Mouse (Mus musculus) kidney, adult 11 months (tissue): ENCODE measurements around the gene Nr4a2.

Experiments used
- DNase-seq: peaks from one replicate; pipeline ENCODE4 v3.0.0; 2022

The Nr4a2 gene

DNA sequence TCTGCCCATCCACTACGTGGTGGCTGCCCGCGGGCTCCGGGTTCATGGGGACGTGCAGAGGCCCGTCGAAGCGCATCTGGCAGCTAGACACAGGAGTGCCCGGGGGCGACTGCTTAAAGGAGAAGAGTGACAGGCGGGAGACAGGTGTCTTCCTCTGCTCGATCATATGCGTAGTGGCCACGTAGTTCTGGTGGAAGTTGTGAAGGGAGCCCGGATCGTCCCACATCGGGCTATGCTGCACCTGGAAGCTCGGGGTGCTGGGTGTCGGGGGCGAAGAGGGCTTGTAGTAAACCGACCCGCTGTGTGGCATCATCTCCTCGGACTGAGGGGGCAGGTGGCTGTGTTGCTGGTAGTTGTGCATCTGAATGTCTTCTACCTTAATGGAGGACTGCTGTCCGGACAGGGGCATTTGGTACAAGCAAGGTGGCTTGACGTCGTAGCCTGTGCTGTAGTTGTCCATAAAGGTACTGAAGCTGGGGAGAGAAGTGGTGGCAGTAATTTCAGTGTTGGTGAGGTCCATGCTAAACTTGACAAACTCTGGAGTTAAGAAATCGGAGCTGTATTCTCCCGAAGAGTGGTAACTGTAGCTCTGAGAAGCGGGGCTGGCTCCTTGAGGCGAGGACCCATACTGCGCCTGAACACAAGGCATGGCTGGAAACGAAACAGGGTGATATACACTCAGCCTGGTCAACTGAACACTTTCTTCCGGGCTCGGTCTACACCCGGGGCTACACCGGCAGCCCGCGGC is 11.8 kb downstream of the Nr4a2 start:
- no peak for DNase-seq

GRCm38 (mm10) chr2:57111011-57111790 is 12.6 kb downstream of the Nr4a2 start:
- no peak for DNase-seq

- no peak for DNase-seq
Observed at GRCm38 (mm10) chr2:57110401-57110800, 13.4 kb downstream of the Nr4a2 start.

- DNase-seq: no peak
Observed at GRCm38 (mm10) chr2:57109926-57110325, 13.9 kb downstream of the Nr4a2 start.

- no peak for DNase-seq
Observed at GRCm38 (mm10) chr2:57109301-57109700, 14.5 kb downstream of the Nr4a2 start.

DNA sequence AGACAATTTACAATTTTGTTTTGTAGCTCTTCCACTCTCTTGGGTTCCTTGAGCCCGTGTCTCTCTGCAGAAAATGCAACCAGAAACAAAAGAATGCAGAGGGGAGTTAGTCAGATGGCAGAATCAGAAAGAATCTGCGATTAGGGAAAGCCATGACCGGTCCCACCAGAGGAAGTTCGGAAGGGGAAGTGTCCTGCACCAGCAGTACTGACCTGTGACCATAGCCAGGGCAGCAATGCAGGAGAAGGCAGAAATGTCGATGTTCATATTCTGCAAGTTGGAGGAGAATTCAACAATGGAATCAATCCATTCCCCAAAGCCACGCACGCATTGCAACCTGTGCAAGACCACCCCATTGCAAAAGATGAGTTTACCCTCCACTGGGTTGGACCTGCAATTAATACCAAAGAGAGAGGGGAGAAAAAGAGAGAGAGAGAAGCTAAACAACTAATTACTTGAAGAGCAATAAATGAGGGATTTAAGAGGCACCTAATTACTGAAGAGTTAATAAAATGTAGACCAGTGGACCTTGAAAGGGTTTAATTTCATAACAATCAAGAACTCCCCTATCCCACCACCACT is 15.4 kb downstream of the Nr4a2 start:
- no peak for DNase-seq

- no peak for DNase-seq
Observed at GRCm38 (mm10) chr2:57105401-57105800, 18.4 kb downstream of the Nr4a2 start.

DNA sequence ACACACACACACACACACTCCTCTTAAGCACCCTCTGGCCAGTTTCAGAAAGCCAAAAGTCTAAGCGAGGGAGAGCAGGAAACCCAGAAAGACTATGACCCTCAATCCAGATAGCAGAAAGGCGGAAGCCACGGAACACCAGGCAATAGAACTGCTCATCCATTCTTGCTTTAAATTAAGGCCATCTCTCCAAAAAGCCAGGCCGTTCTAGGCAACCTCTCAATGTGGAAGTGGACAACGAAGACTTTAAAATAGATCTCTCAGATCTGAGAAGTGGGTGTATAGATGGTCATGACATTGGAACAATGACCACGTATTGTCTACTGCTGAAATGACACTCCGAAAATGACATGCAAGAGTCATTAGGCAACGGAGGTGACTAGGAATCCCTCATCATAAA is 19.1 kb downstream of the Nr4a2 start:
- no peak for DNase-seq

- no peak for DNase-seq
Observed at GRCm38 (mm10) chr2:57103845-57104660, 19.8 kb downstream of the Nr4a2 start.

- no peak for DNase-seq
Observed at GRCm38 (mm10) chr2:57102856-57103844, 20.7 kb downstream of the Nr4a2 start.

DNA sequence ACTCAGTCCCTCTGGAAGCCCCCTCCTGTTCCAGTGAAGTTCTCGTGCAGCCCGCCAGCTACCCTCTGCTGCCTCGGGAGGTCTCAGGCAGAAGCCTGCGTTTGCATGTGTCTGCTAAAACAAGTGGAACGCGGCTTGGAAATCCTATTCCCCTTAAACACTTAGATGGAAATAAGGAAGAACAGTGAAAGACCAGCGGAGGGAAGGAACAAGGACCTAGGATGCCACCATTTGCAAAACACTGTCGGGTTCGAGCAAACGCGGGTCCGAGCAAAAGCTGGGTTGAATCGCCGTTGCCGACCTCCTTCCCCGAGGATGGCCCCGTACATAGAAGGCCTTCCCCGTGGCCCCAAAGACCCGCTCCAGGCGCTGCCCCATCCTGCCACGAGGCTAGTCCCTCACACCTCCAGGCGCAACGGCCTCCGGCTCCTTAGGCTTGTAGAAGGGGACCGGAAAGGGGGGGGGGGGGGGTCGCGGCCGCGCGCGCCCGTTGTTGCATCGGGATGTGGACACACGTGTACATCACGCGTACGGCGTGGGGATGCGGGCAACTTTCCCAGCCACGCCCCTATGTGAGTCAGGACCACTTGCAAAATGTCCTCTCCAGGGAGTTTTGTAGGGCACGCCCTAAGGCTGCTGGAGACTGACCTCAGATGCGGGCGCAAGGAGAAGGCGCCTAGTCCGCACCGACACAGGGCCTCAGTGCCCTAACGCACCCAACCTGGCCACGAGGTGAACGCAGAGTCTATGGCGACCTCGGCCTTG is 21.5 kb downstream of the Nr4a2 start:
- no peak for DNase-seq

DNA sequence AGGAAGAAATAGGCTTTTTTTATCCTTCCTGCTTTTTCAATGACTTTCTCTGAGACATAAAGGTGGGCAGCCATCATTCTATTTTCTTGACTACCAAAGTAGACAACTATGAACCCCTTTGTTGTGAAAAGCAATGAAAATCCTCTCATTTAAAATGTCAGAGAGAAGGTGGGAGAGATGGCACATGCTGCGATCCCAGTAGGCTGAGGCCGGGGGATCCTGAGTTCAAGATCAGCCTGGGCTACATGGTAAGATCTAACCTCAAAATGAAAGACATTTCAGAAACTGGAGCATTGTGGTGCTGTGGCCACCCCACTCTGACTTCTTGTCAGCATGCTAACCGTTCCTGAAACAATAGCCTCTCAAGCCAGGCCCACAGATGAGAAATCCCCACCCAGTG is 23.6 kb downstream of the Nr4a2 start:
- DNase-seq: no peak

GRCm38 (mm10) chr2:57072452-57072851 is 51.4 kb downstream of the Nr4a2 start:
- DNase-seq: no peak

GRCm38 (mm10) chr2:57063480-57063879 is 60.3 kb downstream of the Nr4a2 start:
- no peak for DNase-seq
